Mouse (Mus musculus) ES-Bruce4 (cell line): ENCODE results near the gene Psmd9. TPM values are rescaled to one million over a fixed set of nuclear protein-coding genes. Genes with fewer than 3 reads are reported as not detected.

ENCODE experiments used
- H3K27ac ChIP-seq: 2 replicates; pipeline ENCODE4 v1.5.1; 2012; ENCODE audit warnings: low read length, inconsistent platforms; ENCODE audit not compliant: insufficient read depth
- H3K27me3 ChIP-seq: 2 replicates; pipeline ENCODE4 v1.6.1; 2012; ENCODE audit warnings: mild to moderate bottlenecking, low read length, inconsistent platforms; ENCODE audit not compliant: control insufficient read depth, poor library complexity, insufficient read depth, severe bottlenecking
- H3K36me3 ChIP-seq: 2 replicates; pipeline ENCODE4 v1.6.1; 2012; ENCODE audit warnings: inconsistent platforms, mild to moderate bottlenecking, low read length, moderate library complexity; ENCODE audit not compliant: control insufficient read depth, poor library complexity, insufficient read depth, severe bottlenecking
- H3K4me1 ChIP-seq: one replicate; pipeline ENCODE4 v1.8.1; 2011; ENCODE audit warnings: low read length; ENCODE audit not compliant: control insufficient read depth, insufficient read depth
- H3K4me3 ChIP-seq: 2 replicates; pipeline ENCODE4 v1.5.1; 2011; ENCODE audit warnings: low read depth, mild to moderate bottlenecking, low read length
- H3K9ac ChIP-seq: 2 replicates; pipeline ENCODE4 v1.6.1; 2012; ENCODE audit warnings: low read depth, mild to moderate bottlenecking, inconsistent platforms; ENCODE audit not compliant: poor library complexity, severe bottlenecking
- H3K9me3 ChIP-seq: replicated peaks from 2 replicates; pipeline ENCODE4 v1.6.1; 2012; ENCODE audit warnings: mild to moderate bottlenecking, low read length, inconsistent platforms; ENCODE audit not compliant: control insufficient read depth, poor library complexity, insufficient read depth, severe bottlenecking
- CTCF ChIP-seq: IDR thresholded peaks from one replicate; pipeline ENCODE4 v1.8.1; 2011; ENCODE audit warnings: low read depth, low read length
- EP300 ChIP-seq: IDR thresholded peaks from 2 replicates; pipeline ENCODE4 v1.6.1; 2011; ENCODE audit warnings: low read depth, low read length; ENCODE audit not compliant: insufficient read depth
- POLR2A ChIP-seq: IDR thresholded peaks from one replicate; pipeline ENCODE4 v1.8.1; 2011; ENCODE audit warnings: low read length; ENCODE audit not compliant: insufficient read depth
- polyA plus RNA-seq: library from polyadenylated mRNA; stranded (reverse); fragments of >200 nt; gene quantifications from 2 replicates; pipeline ENCODE4 v1.2.4, GENCODE M21; 2011; ENCODE audit warnings: low read depth; ENCODE audit not compliant: missing spikeins, insufficient read depth, insufficient read length

Gene Psmd9
- polyA plus RNA-seq, 1 experiment = 24.8 TPM

- Histone ChIP-seq H3K27ac (no peak overlapping the region), H3K9me3 (no peaks in the 10 kb centered on the region), H3K27me3 (no peaks in the 10 kb centered on the region), H3K36me3 (no peaks in the 10 kb centered on the region), H3K4me3 (no peak overlapping the region), H3K4me1 (no peaks in the 10 kb centered on the region), H3K9ac (no peak overlapping the region)
- TF ChIP-seq POLR2A = no peak
- TF ChIP-seq EP300 = no peak
- TF ChIP-seq CTCF = no peak
Measured at GRCm38 (mm10) chr5:123191427-123191826, 22.2 kb downstream of the Psmd9 start.

- TF ChIP-seq EP300 (no peak), CTCF (no peak), POLR2A (no peak)
Measured at GRCm38 (mm10) chr5:123192606-123193150, 23.5 kb downstream of the Psmd9 start.

GRCm38 (mm10) chr5:123193436-123193835, 24.2 kb downstream of the Psmd9 start:
- H3K36me3 ChIP-seq = no peaks in the 10 kb centered on the region
- no peak overlapping the region for H3K27ac ChIP-seq
- H3K4me1 ChIP-seq = no peaks in the 10 kb centered on the region
- no peak overlapping the region for H3K9ac ChIP-seq
- TF ChIP-seq CTCF (no peak), POLR2A (no peak), EP300 (no peak)
- H3K4me3 ChIP-seq = no peak overlapping the region
- no peaks in the 10 kb centered on the region for H3K27me3 ChIP-seq
- no peaks in the 10 kb centered on the region for H3K9me3 ChIP-seq

More at GRCm38 (mm10) chr5:123192606-123193150, 23.5 kb downstream of the Psmd9 start:
- H3K9me3 ChIP-seq = no peaks in the 10 kb centered on the region
- no peak overlapping the region for H3K27ac ChIP-seq
- H3K9ac ChIP-seq = no peak overlapping the region
- H3K4me1 ChIP-seq = no peaks in the 10 kb centered on the region
- H3K27me3 ChIP-seq = no peaks in the 10 kb centered on the region
- no peak overlapping the region for H3K4me3 ChIP-seq
- H3K36me3 ChIP-seq = no peaks in the 10 kb centered on the region

GRCm38 (mm10) chr5:123194856-123195255, 25.6 kb downstream of the Psmd9 start:
- Histone ChIP-seq H3K27me3 (no peaks in the 10 kb centered on the region), H3K9me3 (no peaks in the 10 kb centered on the region), H3K27ac (no peak overlapping the region), H3K9ac (no peak overlapping the region), H3K4me1 (no peaks in the 10 kb centered on the region), H3K36me3 (no peaks in the 10 kb centered on the region), H3K4me3 (no peak overlapping the region)
- TF ChIP-seq CTCF (no peak), POLR2A (no peak), EP300 (no peak)

DNA sequence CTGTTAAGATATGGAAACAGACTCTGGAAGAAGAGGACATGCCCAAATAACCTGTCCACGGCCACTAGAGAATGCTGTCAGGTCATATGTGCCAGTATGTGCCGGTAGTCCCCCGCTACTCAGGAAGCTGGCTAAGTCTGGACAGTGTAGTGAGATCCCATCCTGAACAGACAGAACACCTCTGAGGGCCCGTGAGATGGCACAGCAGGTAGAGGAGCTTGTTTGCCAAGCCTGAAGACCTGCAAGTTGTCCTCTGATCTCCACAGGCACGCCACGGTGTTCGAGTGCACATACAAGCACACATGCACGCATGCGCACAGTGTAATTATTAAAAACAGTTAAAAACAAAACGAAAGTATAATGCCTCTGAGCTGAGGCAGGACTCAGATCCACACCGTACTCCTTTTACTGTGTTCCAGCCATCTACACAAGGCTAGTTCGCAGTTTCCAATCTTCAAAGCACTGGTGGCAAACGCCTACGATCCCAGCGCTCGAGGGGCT, 26.3 kb downstream of the Psmd9 start:
- Histone ChIP-seq H3K9ac (no peak overlapping the region), H3K4me1 (no peaks in the 10 kb centered on the region), H3K27ac (no peak overlapping the region), H3K36me3 (no peaks in the 10 kb centered on the region), H3K27me3 (no peaks in the 10 kb centered on the region), H3K9me3 (no peaks in the 10 kb centered on the region), H3K4me3 (no peak overlapping the region)
- TF ChIP-seq EP300 (no peak), CTCF (no peak), POLR2A (no peak)

DNA sequence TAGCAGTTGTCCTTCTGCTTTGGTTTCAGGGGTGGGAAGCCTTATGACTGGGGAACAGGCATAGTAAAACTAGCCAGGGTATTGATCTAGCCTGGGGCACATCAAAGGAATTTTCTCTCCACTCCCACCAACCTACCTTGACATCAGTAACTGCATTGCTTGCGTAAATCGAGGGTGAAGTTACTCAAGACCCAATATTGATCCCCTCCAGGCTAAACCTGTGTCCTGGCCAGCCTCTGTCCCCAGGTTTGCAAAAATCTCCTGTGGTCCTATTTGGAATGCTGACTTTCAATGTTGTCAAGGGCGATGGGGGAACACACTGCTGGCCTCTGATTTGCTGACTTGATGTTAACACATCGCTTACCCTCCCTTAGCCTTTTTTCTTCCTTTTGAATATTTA, 27.5 kb downstream of the Psmd9 start:
- no peaks in the 10 kb centered on the region for H3K4me1 ChIP-seq
- H3K27me3 ChIP-seq = no peaks in the 10 kb centered on the region
- H3K4me3 ChIP-seq = no peak overlapping the region
- no peak overlapping the region for H3K27ac ChIP-seq
- no peaks in the 10 kb centered on the region for H3K36me3 ChIP-seq
- H3K9me3 ChIP-seq = no peaks in the 10 kb centered on the region
- no peak overlapping the region for H3K9ac ChIP-seq
- TF ChIP-seq CTCF = no peak
- no peak for TF ChIP-seq EP300
- TF ChIP-seq POLR2A = no peak
